Mouse (Mus musculus) limb, embryonic 13.5 days (tissue): ENCODE measurements around the gene Gm28230. TPM values are rescaled to one million over a fixed set of nuclear protein-coding genes. Genes with fewer than 3 reads are reported as not detected.

Experiments used
- microRNA counts: library from miRNA; unstranded; fragments of <30 nt; microRNA quantifications from one replicate; lab custom pipeline; 2016
- microRNA-seq: library from miRNA; unstranded; fragments of <30 nt; microRNA quantifications from one replicate; pipeline ENCODE4, GENCODE M21; 2016
- polyA plus RNA-seq: library from polyadenylated mRNA; unstranded; fragments of >200 nt; fragmentation: Nextera tagmentation; extraction: Ambion mirVana; gene quantifications from 2 replicates; pipeline ENCODE4 v1.2.1, GENCODE M21; 2015

Gm28230 gene
- polyA plus RNA-seq, 1 experiment from 2014 or later: 0.08 TPM

MicroRNAs encoded within 50 kb of the gene (microRNA counts, 519-probe panel; counts per million panel counts)
- 3,640 counts per million, percentile 67 among the panel's probes with 10 or more counts for microRNA mmu-miR-10b (lab: Ali Mortazavi, UCI)

Small RNAs within 50 kb of the gene (microRNA-seq; reads per million reads assigned to microRNA genes)
- not detected for gene Gm44463
- gene Mir10b: 14,911 reads per million, percentile 96 among the genes with 10 or more reads in this experiment

Other genes with a start within 250 kb of the Gm28230 start
- gene Lnpk, start 147.3 kb upstream of the Gm28230 start, polyA plus RNA-seq: 53.2 and 55.4 TPM in 2 replicates
- 2.3 and 3.2 TPM in 2 replicates for gene Evx2, start 67.2 kb upstream of the Gm28230 start, polyA plus RNA-seq
- gene Hoxd13, start 58.4 kb upstream of the Gm28230 start, polyA plus RNA-seq: 48.5 and 55.5 TPM in 2 replicates
- 59.3 and 67.1 TPM in 2 replicates for gene Hoxd12, start 51.7 kb upstream of the Gm28230 start, polyA plus RNA-seq
- gene Hoxd11, start 47.2 kb upstream of the Gm28230 start, polyA plus RNA-seq: 19.1 TPM in 2 replicates
- 26.0 and 26.2 TPM in 2 replicates for gene Hoxd10, start 34.8 kb upstream of the Gm28230 start, polyA plus RNA-seq
- 10.7 and 10.9 TPM in 2 replicates for gene Hoxd9, start 29.0 kb upstream of the Gm28230 start, polyA plus RNA-seq
- gene Hoxd8, start 22.1 kb upstream of the Gm28230 start, polyA plus RNA-seq: 7.3 and 7.5 TPM in 2 replicates
- 0.84 and 0.88 TPM in 2 replicates for gene Hoxd3, start 14.8 kb upstream of the Gm28230 start, polyA plus RNA-seq
- 0.32 and 0.55 TPM in 2 replicates for gene Hoxd4, start 14.8 kb upstream of the Gm28230 start, polyA plus RNA-seq
- gene Hoxd1, start 36.3 kb downstream of the Gm28230 start, polyA plus RNA-seq: 0.61 and 0.69 TPM in 2 replicates
- 110 and 121 TPM in 2 replicates for gene Mtx2, start 99.1 kb downstream of the Gm28230 start, polyA plus RNA-seq